Mouse (Mus musculus): ENCODE results near the gene Alpk1. TPM values are rescaled to one million over a fixed set of nuclear protein-coding genes. Genes with fewer than 3 reads are reported as not detected.
"Not testable (repeated sequence)": the region's sequence is repeated elsewhere in the genome, so short reads cannot be mapped to it uniquely, and the experiment has no call there.

Alpk1 gene
- polyA plus RNA-seq, 1 experiment from 2014 or later = 1.3 TPM

- Histone ChIP-seq H3K9me3 (ENCODE audit: control insufficient read depth, low read length) (no peaks in the 10 kb centered on the region), H3K4me3 (ENCODE audit: low read depth, low read length) (no peak overlapping the region), H3K36me3 (ENCODE audit: control insufficient read depth, insufficient read depth, low read length) (no peaks in the 10 kb centered on the region), H3K27me3 (ENCODE audit: control insufficient read depth, insufficient read depth, low read length) (peaks cover 27% of the 10 kb centered on the region), H3K4me2 (ENCODE audit: low read depth, low read length, severe bottlenecking) (no peak overlapping the region), H3K9ac (ENCODE audit: low read length) (no peak overlapping the region), H3K27ac (ENCODE audit: low read depth, low read length) (no peak overlapping the region), H3K4me1 (replicated peaks; ENCODE audit: control insufficient read depth, insufficient read depth, low read length) (peaks cover 8% of the 10 kb centered on the region; the same call in 1 of the 2 replicates)
- WGBS = 50% methylated on average over 7 of the region's 7 CpGs
- ATAC-seq (replicated peaks; ENCODE audit: low FRiP score) (no peak), DNase-seq (ENCODE audit: low spot score) (no peak)
Measured at GRCm38 (mm10) chr3:127788038-127788437, 7.7 kb upstream of the Alpk1 start.

GRCm38 (mm10) chr3:127787032-127787431, 6.7 kb upstream of the Alpk1 start:
- peaks cover 24% of the 10 kb centered on the region for H3K27me3 ChIP-seq (ENCODE audit: control insufficient read depth, insufficient read depth, low read length)

DNA sequence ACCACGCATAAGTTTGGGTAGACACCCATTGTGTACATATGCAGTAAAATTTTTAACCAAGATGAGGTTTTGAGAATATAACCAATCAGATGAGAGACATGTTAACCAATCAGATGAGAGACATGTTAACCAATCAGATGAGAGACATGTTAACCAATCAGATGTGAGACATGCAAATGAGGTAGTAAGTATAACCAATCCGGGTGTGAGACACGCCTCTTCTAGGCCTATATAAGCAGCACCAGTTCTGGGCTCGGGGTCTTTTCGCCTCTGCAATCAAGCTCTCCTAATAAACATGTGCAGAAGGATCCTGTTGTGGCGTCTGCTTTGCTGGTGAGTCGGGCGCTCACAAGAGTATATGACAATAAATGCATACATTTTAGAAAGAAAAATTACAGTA, 3.4 kb upstream of the Alpk1 start:
- H3K4me3 ChIP-seq (ENCODE audit: low read depth, low read length); H3K9ac ChIP-seq (ENCODE audit: low read length); H3K36me3 ChIP-seq (ENCODE audit: control insufficient read depth, insufficient read depth, low read length); DNase-seq (ENCODE audit: low spot score); ATAC-seq (replicated peaks; ENCODE audit: low FRiP score); H3K27ac ChIP-seq (ENCODE audit: low read depth, low read length); H3K9me3 ChIP-seq (ENCODE audit: control insufficient read depth, low read length); H3K4me1 ChIP-seq (replicated peaks; ENCODE audit: control insufficient read depth, insufficient read depth, low read length); H3K4me2 ChIP-seq (ENCODE audit: low read depth, low read length, severe bottlenecking): not testable (repeated sequence)
- WGBS = 93% methylated on average over 8 of the region's 8 CpGs
- peaks cover 11% of the 10 kb centered on the region for H3K27me3 ChIP-seq (ENCODE audit: control insufficient read depth, insufficient read depth, low read length)

More at GRCm38 (mm10) chr3:127787032-127787431, 6.7 kb upstream of the Alpk1 start:
- H3K36me3 ChIP-seq (ENCODE audit: control insufficient read depth, insufficient read depth, low read length) = no peaks in the 10 kb centered on the region
- DNase-seq (ENCODE audit: low spot score) (no peak), ATAC-seq (replicated peaks; ENCODE audit: low FRiP score) (no peak)
- H3K27ac ChIP-seq (ENCODE audit: low read depth, low read length) = no peak overlapping the region
- no peaks in the 10 kb centered on the region for H3K9me3 ChIP-seq (ENCODE audit: control insufficient read depth, low read length)
- no peak overlapping the region for H3K4me3 ChIP-seq (ENCODE audit: low read depth, low read length)
- H3K9ac ChIP-seq (ENCODE audit: low read length) = no peak overlapping the region
- H3K4me2 ChIP-seq (ENCODE audit: low read depth, low read length, severe bottlenecking) = no peak overlapping the region
- peaks cover 8% of the 10 kb centered on the region; the same call in 1 of the 2 replicates for H3K4me1 ChIP-seq (replicated peaks; ENCODE audit: control insufficient read depth, insufficient read depth, low read length)

DNA sequence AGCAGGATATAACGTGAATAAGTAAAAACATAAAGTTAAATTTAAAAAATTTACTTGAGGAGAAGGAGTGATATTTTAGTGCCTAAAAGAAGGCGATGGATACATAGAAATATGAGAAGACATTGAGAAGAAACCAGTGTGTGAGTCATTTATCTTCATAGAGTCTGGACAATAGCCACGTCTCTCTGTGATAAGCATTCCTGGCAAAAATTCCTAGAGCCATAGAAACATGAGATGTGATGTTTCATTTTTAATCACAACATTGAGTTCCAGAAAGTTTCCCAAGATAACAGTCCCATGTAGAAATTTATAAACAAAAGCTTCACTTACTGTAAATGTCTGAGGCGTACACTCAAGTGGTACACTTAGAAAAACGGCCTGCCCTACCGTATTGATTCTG, 2.6 kb upstream of the Alpk1 start:
- no peaks in the 10 kb centered on the region for H3K36me3 ChIP-seq (ENCODE audit: control insufficient read depth, insufficient read depth, low read length)
- ATAC-seq (replicated peaks; ENCODE audit: low FRiP score) (no peak), DNase-seq (ENCODE audit: low spot score) (no peak)
- peaks cover 2% of the 10 kb centered on the region; the same call in 1 of the 2 replicates for H3K4me1 ChIP-seq (replicated peaks; ENCODE audit: control insufficient read depth, insufficient read depth, low read length)
- H3K27me3 ChIP-seq (ENCODE audit: control insufficient read depth, insufficient read depth, low read length) = peaks cover 5% of the 10 kb centered on the region
- no peaks in the 10 kb centered on the region for H3K9me3 ChIP-seq (ENCODE audit: control insufficient read depth, low read length)
- no peak overlapping the region for H3K4me3 ChIP-seq (ENCODE audit: low read depth, low read length)
- H3K4me2 ChIP-seq (ENCODE audit: low read depth, low read length, severe bottlenecking) = no peak overlapping the region
- no peak overlapping the region for H3K27ac ChIP-seq (ENCODE audit: low read depth, low read length)
- no peak overlapping the region for H3K9ac ChIP-seq (ENCODE audit: low read length)
- 92% methylated on average over 6 of the region's 6 CpGs for WGBS

DNA sequence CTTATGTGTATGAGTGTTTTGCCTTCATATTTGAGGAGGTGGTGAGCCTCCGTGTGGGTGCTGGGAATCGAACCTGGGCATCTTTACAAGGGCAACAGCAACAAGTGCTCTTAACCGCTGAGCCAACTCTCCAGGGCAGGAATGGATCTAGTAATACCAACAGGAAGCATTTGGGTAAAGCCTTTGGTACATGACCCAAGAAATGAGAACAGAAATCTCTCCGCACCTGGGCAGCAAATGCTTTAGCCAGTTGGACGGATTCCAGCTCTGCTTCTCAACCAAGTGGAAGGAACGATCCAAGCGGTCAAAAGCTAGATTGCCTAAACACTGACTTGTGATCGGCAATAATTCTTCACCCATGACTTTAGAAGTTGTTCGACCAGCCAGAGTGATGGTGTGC, 594 bp upstream of the Alpk1 start:
- DNase-seq (ENCODE audit: low spot score) (peak; percentile 38), ATAC-seq (replicated peaks; ENCODE audit: low FRiP score) (no peak)
- Histone ChIP-seq H3K4me2 (ENCODE audit: low read depth, low read length, severe bottlenecking) (no peak overlapping the region), H3K36me3 (ENCODE audit: control insufficient read depth, insufficient read depth, low read length) (no peaks in the 10 kb centered on the region), H3K27me3 (ENCODE audit: control insufficient read depth, insufficient read depth, low read length) (no peaks in the 10 kb centered on the region), H3K9ac (ENCODE audit: low read length) (no peak overlapping the region), H3K4me1 (replicated peaks; ENCODE audit: control insufficient read depth, insufficient read depth, low read length) (peaks cover 2% of the 10 kb centered on the region; the same call in 1 of the 2 replicates), H3K27ac (ENCODE audit: low read depth, low read length) (no peak overlapping the region), H3K9me3 (ENCODE audit: control insufficient read depth, low read length) (no peaks in the 10 kb centered on the region), H3K4me3 (ENCODE audit: low read depth, low read length) (no peak overlapping the region)
- WGBS = 92% methylated on average over 9 of the region's 9 CpGs

- no peak overlapping the region for H3K9ac ChIP-seq (ENCODE audit: low read length)
- no peak overlapping the region for H3K4me2 ChIP-seq (ENCODE audit: low read depth, low read length, severe bottlenecking)
- H3K4me1 ChIP-seq (replicated peaks; ENCODE audit: control insufficient read depth, insufficient read depth, low read length) = no peaks in the 10 kb centered on the region
- no peak for ATAC-seq (replicated peaks; ENCODE audit: low FRiP score)
- H3K4me3 ChIP-seq (ENCODE audit: low read depth, low read length) = no peak overlapping the region
- H3K36me3 ChIP-seq (ENCODE audit: control insufficient read depth, insufficient read depth, low read length) = no peaks in the 10 kb centered on the region
- peak; percentile 29 for DNase-seq (ENCODE audit: low spot score)
- no peak overlapping the region for H3K27ac ChIP-seq (ENCODE audit: low read depth, low read length)
- 87% methylated on average over 11 of the region's 11 CpGs for WGBS
- H3K9me3 ChIP-seq (ENCODE audit: control insufficient read depth, low read length) = no peaks in the 10 kb centered on the region
- H3K27me3 ChIP-seq (ENCODE audit: control insufficient read depth, insufficient read depth, low read length) = no peaks in the 10 kb centered on the region
Measured at GRCm38 (mm10) chr3:127769146-127769545, 11.2 kb downstream of the Alpk1 start.

- ATAC-seq (replicated peaks; ENCODE audit: low FRiP score) (no peak), DNase-seq (ENCODE audit: low spot score) (no peak)
- Histone ChIP-seq H3K9ac (ENCODE audit: low read length) (no peak overlapping the region), H3K4me3 (ENCODE audit: low read depth, low read length) (no peak overlapping the region), H3K36me3 (ENCODE audit: control insufficient read depth, insufficient read depth, low read length) (no peaks in the 10 kb centered on the region), H3K9me3 (ENCODE audit: control insufficient read depth, low read length) (no peaks in the 10 kb centered on the region), H3K4me1 (replicated peaks; ENCODE audit: control insufficient read depth, insufficient read depth, low read length) (no peaks in the 10 kb centered on the region), H3K27ac (ENCODE audit: low read depth, low read length) (no peak overlapping the region), H3K4me2 (ENCODE audit: low read depth, low read length, severe bottlenecking) (no peak overlapping the region), H3K27me3 (ENCODE audit: control insufficient read depth, insufficient read depth, low read length) (peaks cover 5% of the 10 kb centered on the region; the same call in 1 of the 2 replicates)
- WGBS = 67% methylated on average over 3 of the region's 3 CpGs
Measured at GRCm38 (mm10) chr3:127765971-127766370, 14.4 kb downstream of the Alpk1 start.

- no peaks in the 10 kb centered on the region for H3K36me3 ChIP-seq (ENCODE audit: control insufficient read depth, insufficient read depth, low read length)
- DNase-seq (ENCODE audit: low spot score) (peak; percentile 50), ATAC-seq (replicated peaks; ENCODE audit: low FRiP score) (no peak)
- 53% methylated on average over 5 of the region's 5 CpGs for WGBS
- H3K9ac ChIP-seq (ENCODE audit: low read length) = no peak overlapping the region
- no peak overlapping the region for H3K4me2 ChIP-seq (ENCODE audit: low read depth, low read length, severe bottlenecking)
- H3K27ac ChIP-seq (ENCODE audit: low read depth, low read length) = no peak overlapping the region
- H3K4me3 ChIP-seq (ENCODE audit: low read depth, low read length) = no peak overlapping the region
- H3K4me1 ChIP-seq (replicated peaks; ENCODE audit: control insufficient read depth, insufficient read depth, low read length) = no peaks in the 10 kb centered on the region
- peaks cover 12% of the 10 kb centered on the region for H3K27me3 ChIP-seq (ENCODE audit: control insufficient read depth, insufficient read depth, low read length)
- H3K9me3 ChIP-seq (ENCODE audit: control insufficient read depth, low read length) = no peaks in the 10 kb centered on the region
Measured at GRCm38 (mm10) chr3:127764541-127764940, 15.8 kb downstream of the Alpk1 start.

DNA sequence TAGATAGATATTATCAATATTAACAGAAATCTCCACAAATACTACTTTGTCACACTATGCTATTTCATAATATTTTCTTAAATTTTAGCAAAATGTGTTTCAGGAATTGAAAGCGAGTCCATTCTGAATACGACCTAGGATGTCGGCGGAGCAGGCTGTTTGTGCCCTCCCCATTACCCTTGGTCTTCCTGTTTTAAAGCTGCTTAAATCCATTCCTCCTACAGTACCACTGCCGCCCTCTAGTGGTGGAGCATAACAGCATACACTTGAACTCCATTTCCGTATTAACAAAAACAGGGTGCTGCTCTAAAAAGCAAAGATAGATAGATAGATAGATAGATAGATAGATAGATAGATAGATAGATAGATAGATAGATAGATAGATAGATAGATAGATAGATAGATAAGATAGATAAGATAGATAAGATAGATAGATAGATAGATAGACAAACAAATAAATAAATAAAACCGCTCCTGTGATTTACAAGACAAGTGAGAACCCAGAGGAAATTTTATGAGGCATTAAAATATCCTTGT, 17.2 kb downstream of the Alpk1 start:
- 26% methylated on average over 7 of the region's 7 CpGs for WGBS
- H3K27me3 ChIP-seq (ENCODE audit: control insufficient read depth, insufficient read depth, low read length) = peaks cover 14% of the 10 kb centered on the region
- H3K4me2 ChIP-seq (ENCODE audit: low read depth, low read length, severe bottlenecking) = no peak overlapping the region
- no peaks in the 10 kb centered on the region for H3K4me1 ChIP-seq (replicated peaks; ENCODE audit: control insufficient read depth, insufficient read depth, low read length)
- no peak overlapping the region for H3K27ac ChIP-seq (ENCODE audit: low read depth, low read length)
- peak; percentile 59; the same call in 1 of the 2 replicates for ATAC-seq (replicated peaks; ENCODE audit: low FRiP score)
- no peak overlapping the region for H3K9ac ChIP-seq (ENCODE audit: low read length)
- peak; percentile 90 for DNase-seq (ENCODE audit: low spot score)
- no peak overlapping the region for H3K4me3 ChIP-seq (ENCODE audit: low read depth, low read length)
- no peaks in the 10 kb centered on the region for H3K36me3 ChIP-seq (ENCODE audit: control insufficient read depth, insufficient read depth, low read length)
- no peaks in the 10 kb centered on the region for H3K9me3 ChIP-seq (ENCODE audit: control insufficient read depth, low read length)
